Mouse (Mus musculus): ENCODE data around the gene Abraxas2.

GRCm38 (mm10) chr7:132893336-132893735 lies 34.3 kb downstream of the Abraxas2 start:
- TF ChIP-seq GATA1 (IDR thresholded peaks at IDR 0.05; ENCODE audit: low read depth, low read length) (no peak), CTCF (IDR thresholded peaks at IDR 0.05 in 2 of 3, conservative IDR thresholded peaks at IDR 0.05 in 1 of 3; ENCODE audit: control insufficient read depth in 1 of 3, insufficient read depth in 1 of 3, low read depth in 2 of 3, low read length in 3 of 3, poor library complexity in 1 of 3, severe bottlenecking in 1 of 3) (no peak), TAL1 (IDR thresholded peaks at IDR 0.05; ENCODE audit: low read length) (no peak), MAX (IDR thresholded peaks at IDR 0.05; ENCODE audit: low read length) (no peak), SMC3 (IDR thresholded peaks at IDR 0.05; ENCODE audit: low read depth, low read length) (no peak)
